Mouse (Mus musculus) retina, embryonic 14.5 days (tissue): ENCODE data around the gene Wfdc6a.

Experiments used
- DNase-seq: peaks from one replicate; pipeline ENCODE4 v3.0.0-alpha.2; 2015; ENCODE audit warnings: low spot score

Gene Wfdc6a

GRCm38 (mm10) chr2:164549963-164550894, 35.0 kb downstream of the Wfdc6a start:
- peak; percentile 24 for DNase-seq

DNA sequence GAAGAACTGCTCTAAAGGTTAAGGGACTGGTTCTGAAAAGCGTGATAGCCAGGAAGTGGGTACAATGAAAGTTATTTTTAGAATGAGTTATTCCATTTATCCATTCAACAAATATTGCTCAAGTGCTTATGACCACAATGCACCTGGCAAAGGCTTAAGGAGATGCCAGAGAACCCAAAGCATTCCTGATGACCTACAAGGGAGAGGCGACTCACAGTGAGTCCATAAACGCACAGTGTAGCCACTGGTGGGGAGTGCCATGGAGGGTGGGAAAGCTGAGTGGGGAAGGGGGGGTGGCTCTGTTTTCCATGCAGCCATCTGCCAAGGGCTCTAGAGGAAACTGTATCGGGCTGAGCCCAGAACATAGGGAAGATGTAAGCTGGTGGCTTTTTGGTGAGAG, 35.9 kb downstream of the Wfdc6a start:
- DNase-seq = no peak

- DNase-seq = no peak
These were observed 40.7 kb downstream of the Wfdc6a start for GRCm38 (mm10) chr2:164544454-164545097.

GRCm38 (mm10) chr2:164543745-164544144, 41.5 kb downstream of the Wfdc6a start:
- no peak for DNase-seq

DNA sequence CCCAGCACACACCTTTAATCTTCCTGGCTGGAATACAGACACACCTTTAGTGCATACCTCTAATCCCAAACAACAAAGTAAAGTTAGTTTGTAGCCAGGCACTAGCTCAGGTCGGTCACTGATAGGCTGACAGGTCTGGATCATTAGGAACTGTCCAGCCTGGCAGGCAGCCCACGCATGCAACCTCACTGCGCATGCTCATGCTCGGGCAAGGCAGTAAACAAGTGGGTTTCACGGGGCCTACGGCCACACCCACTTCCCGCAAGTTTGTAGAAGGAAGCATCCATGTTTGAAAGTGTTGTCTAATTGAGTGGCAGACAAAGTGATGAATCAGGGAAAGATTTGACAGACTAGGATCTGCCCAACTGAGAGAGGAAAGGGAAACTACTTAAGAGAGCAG, 42.6 kb downstream of the Wfdc6a start:
- no peak for DNase-seq

DNA sequence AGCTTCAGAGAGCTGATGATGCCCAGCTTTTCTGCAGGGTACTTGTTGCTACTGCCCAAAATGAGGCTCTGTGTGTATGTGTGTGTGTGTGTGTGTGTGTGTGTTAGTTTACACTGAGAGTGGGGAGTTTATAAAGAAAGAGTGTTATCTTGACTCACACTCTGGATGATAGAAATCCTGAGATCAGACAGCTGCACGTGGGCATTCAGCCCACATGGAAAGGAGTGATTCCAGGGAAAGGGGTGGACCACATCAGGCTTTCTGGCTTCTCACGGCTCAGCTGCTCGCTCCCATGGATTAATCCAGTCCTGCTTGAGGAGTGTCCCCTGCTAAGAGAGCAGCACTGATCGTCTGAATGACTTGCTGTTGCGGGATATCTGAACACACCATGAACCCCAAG, 43.1 kb downstream of the Wfdc6a start:
- no peak for DNase-seq

- DNase-seq = no peak
These were observed 44.4 kb downstream of the Wfdc6a start for GRCm38 (mm10) chr2:164540652-164541427.

DNA sequence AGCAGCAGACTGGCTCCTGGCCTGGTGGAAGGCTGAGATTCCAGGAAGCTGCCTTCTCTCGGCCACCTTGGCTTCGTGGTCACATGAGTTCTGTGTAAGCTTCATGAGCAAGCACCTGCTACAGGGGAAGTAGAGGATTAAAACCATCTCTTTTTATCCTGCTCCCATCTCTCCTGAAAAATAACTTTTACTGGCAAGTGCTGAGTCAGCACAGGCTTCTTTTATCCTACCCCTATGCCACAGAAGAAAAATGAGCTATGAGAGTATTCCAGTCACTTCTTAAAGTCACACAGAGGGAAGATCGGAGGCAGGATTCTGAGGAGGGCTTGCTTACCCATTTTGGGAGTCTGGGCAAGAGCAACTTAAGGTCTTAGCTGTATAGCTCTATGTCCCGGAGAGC, 48.2 kb downstream of the Wfdc6a start:
- no peak for DNase-seq

GRCm38 (mm10) chr2:164534315-164534714, 50.9 kb downstream of the Wfdc6a start:
- DNase-seq = no peak

DNA sequence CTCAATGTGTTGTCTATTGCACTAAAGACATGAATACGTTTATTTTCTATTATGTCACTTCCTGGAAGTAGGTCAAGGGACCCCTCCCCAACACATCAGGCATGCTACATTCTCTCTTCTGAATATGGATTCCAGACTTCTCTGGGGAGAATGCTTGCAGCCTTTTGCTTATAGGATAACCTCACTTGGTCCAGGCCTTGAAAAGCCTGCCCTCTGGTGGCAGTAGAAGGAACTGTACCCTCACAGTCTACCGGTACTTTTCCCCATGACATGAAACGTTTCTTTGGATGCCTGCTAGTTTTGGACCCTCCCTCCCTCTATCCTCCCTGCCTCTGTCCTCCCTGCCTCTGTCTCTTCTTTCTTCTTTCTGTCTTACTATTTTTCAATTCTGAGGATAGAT, 54.1 kb downstream of the Wfdc6a start:
- peak; percentile 83 for DNase-seq
